Mouse (Mus musculus): ENCODE measurements at regions not wholly inside any gene's neighbourhood (a gene's known extent, or its start where the extent isn't known, plus 50 kb on each side); places are given as distances from the start of the nearest gene placed in this dataset.

DNA sequence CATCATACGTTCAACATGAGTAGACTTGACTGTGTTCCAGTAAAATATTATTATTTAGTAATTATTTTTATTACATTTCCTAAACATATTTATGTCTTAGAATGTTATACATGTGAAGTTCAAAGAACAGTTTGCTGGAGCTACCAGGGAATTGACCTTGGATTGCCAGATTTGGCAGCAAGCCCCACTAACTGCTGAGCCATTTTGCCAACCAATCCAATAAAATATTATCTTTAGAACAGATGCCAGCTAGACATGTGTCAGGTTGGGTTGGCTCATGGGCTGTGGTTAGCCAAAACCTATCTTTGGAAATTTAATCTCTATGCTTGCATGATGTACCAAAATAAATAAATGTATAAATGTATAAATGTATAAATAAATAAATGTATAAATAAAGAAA is 265.3 kb upstream of the Pbx1 start:
- TF ChIP-seq CTCF (IDR thresholded peaks at IDR 0.05 in 2 of 3, conservative IDR thresholded peaks at IDR 0.05 in 1 of 3; ENCODE audit: control insufficient read depth in 1 of 3, insufficient read depth in 1 of 3, low read depth in 2 of 3, low read length in 3 of 3, poor library complexity in 1 of 3, severe bottlenecking in 1 of 3) (no peak), MYB (IDR thresholded peaks at IDR 0.05; ENCODE audit: low read depth, low read length) (no peak), BHLHE40 (IDR thresholded peaks at IDR 0.05; ENCODE audit: borderline replicate concordance, low read depth, low read length) (no peak), POLR2AphosphoS2 (IDR thresholded peaks at IDR 0.05; ENCODE audit: low read length) (no peak), MXI1 (IDR thresholded peaks at IDR 0.05; ENCODE audit: low read depth, low read length) (no peak), POLR2A (IDR thresholded peaks at IDR 0.05; ENCODE audit: control insufficient read depth in 1 of 2, insufficient read depth in 1 of 2, low read depth in 1 of 2, low read length in 2 of 2, poor library complexity in 1 of 2) (no peak), USF1 (IDR thresholded peaks at IDR 0.05; ENCODE audit: low read depth, low read length) (no peak), MAZ (IDR thresholded peaks at IDR 0.05; ENCODE audit: low read depth, low read length) (no peak), EP300 (IDR thresholded peaks at IDR 0.05; ENCODE audit: low read depth in 1 of 2, low read length in 2 of 2) (no peak), TAL1 (IDR thresholded peaks at IDR 0.05; ENCODE audit: low read length) (no peak)

Measured in MEL (cell line).